Mouse (Mus musculus) megakaryocyte-erythroid progenitor cell, adult 5-6 weeks (primary cell): ENCODE measurements around the gene Opn1mw. TPM values are rescaled to one million over a fixed set of nuclear protein-coding genes. Genes with fewer than 3 reads are reported as not detected.
"Not testable (repeated sequence)": the region's sequence is repeated elsewhere in the genome, so short reads cannot be mapped to it uniquely, and the experiment has no call there.

ENCODE experiments used
- ATAC-seq: replicated peaks from 2 replicates; pipeline ENCODE4 v1.8.0; 2016; ENCODE audit warnings: mild to moderate bottlenecking, inconsistent platforms; ENCODE audit not compliant: severe bottlenecking, poor library complexity, low FRiP score, low TSS enrichment
- total RNA-seq, 2 experiments: library from RNA; stranded (forward) in 1 of 2; stranded (reverse) in 1 of 2; fragments of 200-1000, 215-1000 nt in 1 of 2; fragments of >200 nt in 1 of 2; fragmentation: Nextera tagmentation in 1 of 2; gene quantifications; 2 replicates each; pipeline ENCODE4 v1.2.3; 2014 to 2017

Gene Opn1mw
- total RNA-seq (2014; fragmentation: Nextera tagmentation): not detected in 2 replicates
- not detected in 2 replicates for total RNA-seq (2017)

GRCm38 (mm10) chrX:74127164-74127563, at the start of gene Opn1mw:
Gene Opn1mw, plus strand, starts transcription at chrX:74127464.
- no peak for ATAC-seq

DNA sequence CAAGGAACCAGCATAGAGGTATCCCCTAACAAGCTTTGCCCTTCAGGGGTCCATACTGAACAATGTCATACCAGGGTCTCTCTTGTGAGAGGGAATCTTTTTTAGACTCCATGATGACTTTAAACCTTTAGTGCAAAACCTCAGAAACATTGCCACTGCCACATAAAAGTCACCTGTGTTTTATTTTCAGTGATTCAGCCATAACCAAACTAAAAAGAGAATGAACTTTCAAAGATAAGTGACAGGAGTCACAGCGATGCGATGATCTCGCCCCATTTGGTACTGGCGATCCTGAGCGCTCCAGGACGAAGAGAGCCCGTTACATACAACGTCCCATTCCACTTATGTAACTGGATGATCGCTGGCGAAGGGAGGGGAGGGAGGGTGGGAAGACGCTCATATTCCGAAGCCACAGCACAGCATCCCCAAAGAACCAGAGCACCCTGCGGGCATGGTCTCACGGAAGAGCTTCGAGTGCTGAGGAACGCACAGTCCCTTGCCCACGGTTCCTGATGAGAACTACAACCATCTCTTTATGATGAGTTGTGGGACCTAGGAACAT, 42.9 kb upstream of the Opn1mw start:
- no peak for ATAC-seq

DNA sequence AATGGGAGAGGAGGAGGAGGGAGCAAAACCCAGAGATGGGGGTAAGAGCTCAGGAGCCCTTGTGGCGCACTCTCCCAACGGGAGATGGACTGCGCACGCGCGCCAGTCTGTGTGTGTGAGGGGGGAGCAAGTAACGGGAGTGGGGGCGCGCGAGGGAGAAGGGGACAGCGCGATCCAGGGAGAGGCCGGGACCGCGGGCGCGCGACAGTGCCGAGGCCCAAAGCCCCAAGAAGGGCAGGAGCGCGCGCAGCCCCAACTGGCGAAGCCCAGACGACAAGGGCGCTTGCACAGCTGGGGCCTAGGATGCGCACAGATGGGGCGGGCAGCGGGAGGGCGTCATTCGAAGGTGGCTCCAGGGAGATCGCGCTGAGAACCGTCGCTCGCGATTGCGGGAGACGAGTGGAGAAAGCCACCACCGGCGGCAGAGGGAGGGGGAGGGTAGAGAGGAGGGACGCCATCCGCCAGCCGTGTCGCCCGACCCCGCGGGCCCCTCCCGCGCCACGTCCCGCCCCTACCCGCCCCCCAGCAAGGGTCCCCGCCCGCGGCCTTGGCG, 42.2 kb upstream of the Opn1mw start:
- ATAC-seq: peak; percentile 54

GRCm38 (mm10) chrX:74085601-74086038, 41.6 kb upstream of the Opn1mw start:
- ATAC-seq: peak; percentile 98

DNA sequence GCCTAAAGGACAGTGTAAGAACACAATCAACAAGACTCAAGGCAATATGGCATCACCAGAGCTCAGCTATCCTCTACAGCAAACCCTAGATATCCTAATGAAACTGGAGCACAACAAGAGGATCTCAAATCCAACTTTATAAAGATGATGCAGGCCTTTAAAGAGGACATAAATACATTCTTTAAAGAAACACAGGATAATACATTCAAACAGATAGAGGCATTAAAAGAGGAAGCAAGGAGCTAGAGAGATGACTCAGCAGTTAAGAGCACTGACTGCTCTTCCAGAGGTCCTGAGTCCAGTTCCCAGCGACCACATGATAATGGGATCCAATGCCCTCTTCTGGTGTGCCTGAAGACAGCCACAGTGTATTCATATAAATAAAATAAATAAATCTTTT, 32.1 kb upstream of the Opn1mw start:
- ATAC-seq: no peak

- ATAC-seq: no peak
Measured at GRCm38 (mm10) chrX:74103457-74104188, 23.6 kb upstream of the Opn1mw start.

GRCm38 (mm10) chrX:74105916-74106315, 21.3 kb upstream of the Opn1mw start:
- no peak for ATAC-seq

- ATAC-seq: no peak
Measured at GRCm38 (mm10) chrX:74108747-74109146, 18.5 kb upstream of the Opn1mw start.

- no peak for ATAC-seq
Measured at GRCm38 (mm10) chrX:74114036-74114435, 13.2 kb upstream of the Opn1mw start.

DNA sequence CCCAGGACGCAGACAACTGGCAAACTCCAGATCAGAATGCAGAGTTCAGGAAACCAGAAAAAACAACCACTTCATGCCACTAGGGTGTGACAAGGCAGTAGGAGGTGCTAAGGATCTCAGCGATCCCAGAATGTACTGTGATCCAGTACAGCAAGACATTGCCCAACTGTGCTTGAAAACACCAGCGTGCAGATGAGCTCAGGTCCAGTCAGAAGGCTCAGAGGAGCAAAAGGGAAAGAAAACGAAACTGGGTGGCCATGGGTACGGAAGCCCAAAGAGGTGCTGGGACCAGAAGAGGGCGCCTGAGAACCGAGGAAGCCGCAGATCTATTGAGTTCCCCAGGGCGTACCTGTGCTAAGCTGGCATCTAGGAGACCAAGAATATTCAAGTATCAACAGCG, 11.8 kb upstream of the Opn1mw start:
- peak; percentile 87 for ATAC-seq

GRCm38 (mm10) chrX:74124975-74125374, 2.3 kb upstream of the Opn1mw start:
- ATAC-seq: 0 out of 2 replicates have a peak, but pooled peaks have one; percentile 47

GRCm38 (mm10) chrX:74135263-74135662, 8.0 kb downstream of the Opn1mw start, which contains the start of gene Mecp2:
Gene Mecp2, minus strand, starts transcription at chrX:74135363.
- not testable (repeated sequence) for ATAC-seq

DNA sequence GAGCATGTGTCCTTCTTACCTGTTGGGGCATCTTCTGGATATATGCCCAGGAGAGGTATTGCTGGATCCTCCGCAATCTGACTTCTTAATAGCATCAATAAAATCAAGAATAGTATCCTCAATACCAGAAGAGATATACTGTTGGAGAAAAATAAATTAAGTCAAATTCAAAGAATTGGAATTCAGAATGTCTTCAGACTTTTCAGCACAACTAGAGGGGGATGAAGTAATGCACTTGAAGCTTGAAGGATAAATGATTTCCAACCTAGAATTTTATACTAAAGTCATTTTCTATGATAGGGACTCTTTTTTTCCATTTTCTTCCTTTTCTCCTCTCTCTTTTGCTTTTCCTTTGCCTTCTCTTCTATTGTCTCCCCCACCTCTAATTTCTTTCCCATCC, 40.5 kb downstream of the Opn1mw start, which contains the start of gene Tex28:
Gene Tex28, minus strand, starts transcription at position 101 of the 400 bp plus-strand sequence.
- no peak for ATAC-seq

DNA sequence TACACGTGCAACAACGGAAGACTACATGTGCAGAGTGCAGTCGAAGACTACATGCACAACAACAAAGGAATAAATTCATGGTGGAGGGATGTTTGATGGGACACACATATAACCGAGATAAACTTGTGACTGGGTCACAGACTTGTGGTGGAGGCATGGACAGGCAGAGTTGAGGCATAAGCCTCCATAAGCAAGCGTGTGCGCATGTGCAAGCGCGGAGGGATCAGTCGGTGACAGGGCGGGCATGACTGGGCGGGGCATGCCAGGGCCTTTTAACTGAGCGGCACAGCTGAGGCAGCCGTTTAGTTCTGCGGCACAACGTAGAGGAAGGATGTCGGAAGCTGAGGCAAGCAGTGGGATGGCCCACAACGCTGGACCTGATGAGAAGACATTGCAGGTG, 49.7 kb downstream of the Opn1mw start, which contains the start of gene Tktl1:
Gene Tktl1, plus strand, starts transcription at position 301 of the 400 bp plus-strand sequence.
- no peak for ATAC-seq

Other genes with a start within 250 kb of the Opn1mw start
- not detected in 2 replicates for gene Avpr2, start 235.4 kb upstream of the Opn1mw start, total RNA-seq (2014; fragmentation: Nextera tagmentation)
- gene Avpr2, start 235.4 kb upstream of the Opn1mw start, total RNA-seq (2017): not detected in 2 replicates
- not detected in 2 replicates for gene L1cam, start 231.4 kb upstream of the Opn1mw start, total RNA-seq (2014; fragmentation: Nextera tagmentation)
- gene L1cam, start 231.4 kb upstream of the Opn1mw start, total RNA-seq (2017): 0.15 and 2.0 TPM in 2 replicates
- gene Arhgap4, start 205.6 kb upstream of the Opn1mw start, total RNA-seq (2014; fragmentation: Nextera tagmentation): 27.6 and 32.5 TPM in 2 replicates
- gene Arhgap4, start 205.6 kb upstream of the Opn1mw start, total RNA-seq (2017): 13.7 and 20.1 TPM in 2 replicates
- 224 and 245 TPM in 2 replicates for gene Naa10, start 205.5 kb upstream of the Opn1mw start, total RNA-seq (2014; fragmentation: Nextera tagmentation)
- gene Naa10, start 205.5 kb upstream of the Opn1mw start, total RNA-seq (2017): 150 TPM in 2 replicates
- 3.3 and 7.6 TPM in 2 replicates for gene Renbp, start 196.6 kb upstream of the Opn1mw start, total RNA-seq (2014; fragmentation: Nextera tagmentation)
- 6.9 and 11.0 TPM in 2 replicates for gene Renbp, start 196.6 kb upstream of the Opn1mw start, total RNA-seq (2017)
- gene Hcfc1, start 161.1 kb upstream of the Opn1mw start, total RNA-seq (2014; fragmentation: Nextera tagmentation): 159 and 169 TPM in 2 replicates
- 56.1 and 78.7 TPM in 2 replicates for gene Hcfc1, start 161.1 kb upstream of the Opn1mw start, total RNA-seq (2017)
- gene Irak1, start 103.5 kb upstream of the Opn1mw start, total RNA-seq (2014; fragmentation: Nextera tagmentation): 74.9 and 81.2 TPM in 2 replicates
- 43.2 and 48.7 TPM in 2 replicates for gene Irak1, start 103.5 kb upstream of the Opn1mw start, total RNA-seq (2017)
- gene Mecp2, start 7.9 kb downstream of the Opn1mw start, total RNA-seq (2014; fragmentation: Nextera tagmentation): 21.8 and 22.9 TPM in 2 replicates
- 12.9 and 17.9 TPM in 2 replicates for gene Mecp2, start 7.9 kb downstream of the Opn1mw start, total RNA-seq (2017)
- not detected in 2 replicates for gene Tex28, start 40.4 kb downstream of the Opn1mw start, total RNA-seq (2014; fragmentation: Nextera tagmentation)
- not detected in 2 replicates for gene Tex28, start 40.4 kb downstream of the Opn1mw start, total RNA-seq (2017)
- not detected in 2 replicates for gene Tktl1, start 49.8 kb downstream of the Opn1mw start, total RNA-seq (2014; fragmentation: Nextera tagmentation)
- gene Tktl1, start 49.8 kb downstream of the Opn1mw start, total RNA-seq (2017): not detected in 2 replicates
- 118 and 156 TPM in 2 replicates for gene Flna, start 122.4 kb downstream of the Opn1mw start, total RNA-seq (2014; fragmentation: Nextera tagmentation)
- gene Flna, start 122.4 kb downstream of the Opn1mw start, total RNA-seq (2017): 299 and 337 TPM in 2 replicates
- 67.1 and 96.2 TPM in 2 replicates for gene Emd, start 127.2 kb downstream of the Opn1mw start, total RNA-seq (2014; fragmentation: Nextera tagmentation)
- 74.5 and 113 TPM in 2 replicates for gene Emd, start 127.2 kb downstream of the Opn1mw start, total RNA-seq (2017)
- gene Rpl10, start 143.3 kb downstream of the Opn1mw start, total RNA-seq (2014; fragmentation: Nextera tagmentation): 4,546 and 4,933 TPM in 2 replicates
- gene Rpl10, start 143.3 kb downstream of the Opn1mw start, total RNA-seq (2017): 1,280 and 1,947 TPM in 2 replicates
- 37.9 and 62.6 TPM in 2 replicates for gene Taz, start 154.4 kb downstream of the Opn1mw start, total RNA-seq (2014; fragmentation: Nextera tagmentation)
- 37.0 and 41.7 TPM in 2 replicates for gene Taz, start 154.4 kb downstream of the Opn1mw start, total RNA-seq (2017)
- gene Dnase1l1, start 154.9 kb downstream of the Opn1mw start, total RNA-seq (2014; fragmentation: Nextera tagmentation): 12.9 and 22.9 TPM in 2 replicates
- 15.6 and 28.0 TPM in 2 replicates for gene Dnase1l1, start 154.9 kb downstream of the Opn1mw start, total RNA-seq (2017)
- 91.6 and 95.2 TPM in 2 replicates for gene Atp6ap1, start 169.6 kb downstream of the Opn1mw start, total RNA-seq (2014; fragmentation: Nextera tagmentation)
- gene Atp6ap1, start 169.6 kb downstream of the Opn1mw start, total RNA-seq (2017): 72.2 and 111 TPM in 2 replicates
- gene Gdi1, start 177.5 kb downstream of the Opn1mw start, total RNA-seq (2014; fragmentation: Nextera tagmentation): 105 and 125 TPM in 2 replicates
- gene Gdi1, start 177.5 kb downstream of the Opn1mw start, total RNA-seq (2017): 12.9 and 19.3 TPM in 2 replicates
- gene Fam50a, start 185.6 kb downstream of the Opn1mw start, total RNA-seq (2014; fragmentation: Nextera tagmentation): 32.6 and 39.6 TPM in 2 replicates
- gene Fam50a, start 185.6 kb downstream of the Opn1mw start, total RNA-seq (2017): 62.1 and 75.4 TPM in 2 replicates
- gene Plxna3, start 201.6 kb downstream of the Opn1mw start, total RNA-seq (2014; fragmentation: Nextera tagmentation): 3.9 and 14.8 TPM in 2 replicates
- gene Plxna3, start 201.6 kb downstream of the Opn1mw start, total RNA-seq (2017): 0.80 TPM in 2 replicates
- 62.4 and 101 TPM in 2 replicates for gene Lage3, start 226.2 kb downstream of the Opn1mw start, total RNA-seq (2014; fragmentation: Nextera tagmentation)
- gene Lage3, start 226.2 kb downstream of the Opn1mw start, total RNA-seq (2017): 29.6 and 35.2 TPM in 2 replicates
- gene Ubl4a, start 245.8 kb downstream of the Opn1mw start, total RNA-seq (2014; fragmentation: Nextera tagmentation): 35.0 and 64.6 TPM in 2 replicates
- 14.1 and 24.5 TPM in 2 replicates for gene Ubl4a, start 245.8 kb downstream of the Opn1mw start, total RNA-seq (2017)
- 6.7 and 16.4 TPM in 2 replicates for gene Slc10a3, start 245.9 kb downstream of the Opn1mw start, total RNA-seq (2014; fragmentation: Nextera tagmentation)
- gene Slc10a3, start 245.9 kb downstream of the Opn1mw start, total RNA-seq (2017): 11.5 and 11.6 TPM in 2 replicates